Mouse (Mus musculus) lung, adult 2 months (tissue): Measurements from ENCODE around the gene Eif4a1.

Experiments
- CTCF ChIP-seq: fragments of 200-500 bp; IDR thresholded peaks from 2 replicates; pipeline ENCODE4 v1.5.1; 2011; ENCODE audit warnings: mild to moderate bottlenecking, low read length, control low read depth; ENCODE audit not compliant: insufficient read depth
- POLR2A ChIP-seq: fragments of 200-500 bp; IDR thresholded peaks from 2 replicates; pipeline ENCODE4 v1.6.1; 2011; ENCODE audit warnings: low read depth, mild to moderate bottlenecking, control low read depth, low read length, borderline replicate concordance; ENCODE audit errors: extremely low read depth

- TF ChIP-seq POLR2A = no peak
- peak; percentile 96 for TF ChIP-seq CTCF
Observed at GRCm38 (mm10) chr11:69682840-69683533, 10.8 kb upstream of the Eif4a1 start.
